Mouse (Mus musculus) spleen, adult 12 weeks (tissue): ENCODE data around the gene Slc30a7.

Source experiments
- DNase-seq: peaks from one replicate; pipeline ENCODE4 v3.0.0; 2022; ENCODE audit warnings: low spot score

Gene Slc30a7

DNA sequence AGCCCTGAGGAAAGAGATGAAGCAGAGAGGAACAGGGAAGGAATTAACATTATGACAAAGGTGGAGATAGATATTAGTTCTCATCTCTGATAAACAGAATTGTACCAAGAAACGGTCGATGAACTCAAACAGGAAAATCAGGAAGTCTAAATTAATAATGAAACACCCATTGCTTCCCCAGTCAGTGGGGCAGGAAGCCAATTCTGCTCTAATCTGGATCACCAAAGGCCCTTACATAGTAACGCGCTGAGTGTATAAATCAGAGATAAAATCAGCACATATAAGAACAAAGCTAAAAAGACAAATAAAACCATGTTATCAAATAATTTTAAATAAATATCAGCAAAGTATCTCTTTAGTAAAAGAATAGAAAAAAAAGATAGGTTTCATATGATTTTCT is 15.1 kb downstream of the Slc30a7 start:
- no peak for DNase-seq

- DNase-seq: no peak
These were observed 21.9 kb downstream of the Slc30a7 start for GRCm38 (mm10) chr3:115985183-115985892.

DNA sequence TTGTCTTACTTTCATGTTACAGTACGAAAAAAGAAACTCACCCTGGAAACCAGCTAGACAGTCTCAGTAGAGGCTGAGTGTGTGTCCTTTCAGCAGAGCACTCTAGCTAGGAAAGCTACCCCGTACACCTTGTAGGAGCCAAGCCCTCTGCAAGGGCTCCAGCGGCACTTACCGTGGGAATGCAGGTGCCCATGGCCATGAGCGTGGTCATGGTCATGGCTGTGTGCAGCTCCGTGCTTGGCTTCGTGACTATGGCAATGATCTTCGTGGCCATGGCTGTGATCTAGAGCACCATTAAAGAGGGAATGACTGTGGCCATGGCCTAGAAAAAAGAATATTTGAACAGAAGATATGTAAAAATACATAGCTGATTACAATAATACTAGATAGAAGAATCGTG is 22.6 kb downstream of the Slc30a7 start:
- DNase-seq: no peak

DNA sequence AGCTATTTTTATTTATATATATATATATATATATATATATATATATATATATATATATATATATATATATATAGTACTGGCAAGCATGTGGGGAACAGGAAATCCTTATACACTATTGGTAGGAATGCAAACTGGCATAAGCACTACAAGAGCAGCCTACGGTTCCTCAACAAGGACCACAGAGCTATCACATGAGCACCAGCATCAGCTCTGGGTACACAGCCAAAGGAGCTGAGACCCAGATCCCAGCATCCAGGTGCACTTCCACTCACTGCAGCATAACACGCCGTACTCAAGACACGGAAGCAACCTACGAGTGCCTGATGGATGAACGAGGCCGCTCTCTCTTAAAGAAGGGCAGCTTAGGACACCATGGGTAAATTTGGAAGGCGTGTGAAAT is 24.0 kb downstream of the Slc30a7 start:
- no peak for DNase-seq

- no peak for DNase-seq
These were observed 28.2 kb downstream of the Slc30a7 start for GRCm38 (mm10) chr3:115979000-115979399.

- no peak for DNase-seq
These were observed 32.2 kb downstream of the Slc30a7 start for GRCm38 (mm10) chr3:115974995-115975394.

DNA sequence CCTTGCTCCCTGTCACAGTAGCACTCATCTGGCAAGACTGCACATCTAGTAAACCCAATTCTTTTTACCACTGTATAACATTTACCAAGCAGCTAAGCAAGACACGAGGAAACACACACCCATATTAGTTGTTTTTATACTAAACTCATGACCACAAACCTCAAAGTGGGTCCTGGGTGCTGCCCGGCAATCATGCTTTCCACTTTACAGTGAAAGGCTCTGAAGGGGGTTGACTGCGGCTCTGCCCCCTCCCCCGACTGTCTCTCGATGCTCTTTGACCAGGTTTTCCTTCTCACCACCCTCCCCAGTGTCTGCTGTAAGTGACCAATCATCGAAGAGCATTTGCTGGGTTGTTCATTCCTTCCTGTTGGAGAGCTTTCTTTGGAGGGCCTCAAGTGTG is 33.0 kb downstream of the Slc30a7 start:
- DNase-seq: no peak

DNA sequence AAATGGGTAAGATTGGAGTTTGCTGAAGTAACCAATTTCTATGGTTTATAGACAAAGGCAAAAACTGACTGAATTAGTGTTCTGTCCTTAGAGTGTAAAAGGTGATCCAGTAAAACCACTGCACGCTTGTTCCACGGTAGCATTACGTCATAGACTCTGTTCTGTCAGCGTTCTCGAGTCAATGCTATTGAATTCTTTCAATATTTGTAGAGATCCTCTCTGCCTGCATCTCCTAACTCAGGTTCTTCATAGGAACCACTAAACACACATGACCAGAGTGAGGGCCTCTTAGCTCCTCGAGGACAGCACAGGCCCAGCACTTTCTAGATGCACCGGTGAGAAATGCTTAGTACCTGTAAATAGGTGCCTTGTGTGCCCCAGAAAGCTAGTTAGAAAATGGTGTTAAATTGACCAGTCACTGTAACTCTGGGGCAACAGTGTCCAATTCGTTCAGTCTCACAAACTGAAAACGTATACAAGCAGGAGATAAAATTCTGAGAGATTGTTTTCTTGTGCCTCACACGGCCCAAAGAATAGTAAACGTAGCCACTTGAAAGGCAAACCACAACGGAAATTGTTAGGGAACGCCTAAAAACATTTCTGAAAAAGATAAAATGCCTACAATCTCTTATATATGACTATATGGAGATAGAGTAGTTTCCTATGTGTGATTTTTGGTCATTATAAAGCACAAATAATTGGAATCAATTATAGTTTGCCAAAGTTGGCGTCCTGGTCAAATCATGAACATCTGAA is 35.1 kb downstream of the Slc30a7 start:
- no peak for DNase-seq

GRCm38 (mm10) chr3:115971045-115971785 is 36.0 kb downstream of the Slc30a7 start:
- no peak for DNase-seq

DNA sequence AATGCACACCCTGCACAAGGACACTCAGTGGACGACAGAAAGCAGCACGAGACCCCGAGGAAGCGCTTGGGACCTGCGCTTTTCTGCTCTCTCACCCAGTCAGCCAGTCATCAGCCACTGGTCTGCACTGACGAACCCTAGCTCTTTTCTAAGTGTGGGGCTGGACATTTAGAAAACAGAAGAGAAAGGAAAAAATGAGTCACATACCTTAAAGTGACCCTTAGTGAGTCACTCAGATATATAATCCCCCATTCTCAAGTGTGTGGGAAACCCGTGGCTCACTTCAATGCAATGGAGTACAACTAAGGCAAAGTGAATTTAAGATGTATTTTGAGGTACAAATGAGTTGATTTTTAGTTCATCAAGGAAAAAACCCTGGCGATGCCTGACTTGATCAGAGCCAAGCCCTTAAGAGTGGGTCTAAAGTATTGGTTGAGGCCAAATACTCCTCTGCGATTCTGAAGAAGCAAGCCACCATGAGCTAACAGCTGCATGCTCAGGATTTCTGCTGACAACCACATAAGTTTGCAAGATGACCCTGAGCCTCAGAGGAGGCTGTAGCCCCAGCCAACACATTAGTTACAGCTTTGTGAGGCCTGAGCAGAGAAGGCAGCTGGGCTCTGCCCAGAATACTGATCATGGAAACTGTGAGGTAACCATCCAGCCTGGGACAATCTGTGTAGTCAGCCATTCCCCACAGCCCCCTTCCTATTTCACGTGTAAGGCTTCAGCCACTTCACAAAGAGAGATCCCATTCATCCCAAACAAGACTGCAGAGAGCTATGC is 38.3 kb downstream of the Slc30a7 start:
- no peak for DNase-seq

DNA sequence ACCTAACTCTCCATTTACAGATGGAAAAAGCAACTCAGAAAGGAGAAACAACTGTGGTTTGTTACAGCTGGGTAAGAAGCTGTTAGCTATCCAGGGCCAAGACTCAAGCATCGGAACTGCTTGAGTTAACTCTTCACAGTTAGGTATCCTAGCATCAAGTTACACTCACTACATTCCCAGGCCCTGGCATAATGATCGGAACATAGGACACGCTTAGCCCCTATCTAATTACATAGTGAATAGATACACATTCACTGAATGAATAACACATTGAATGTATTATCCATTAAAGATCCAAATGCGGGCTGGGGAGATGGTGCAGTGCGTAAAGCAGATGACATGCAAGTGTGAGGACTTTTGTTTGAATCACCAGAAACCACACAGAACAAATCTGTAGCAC is 43.1 kb downstream of the Slc30a7 start:
- no peak for DNase-seq

DNA sequence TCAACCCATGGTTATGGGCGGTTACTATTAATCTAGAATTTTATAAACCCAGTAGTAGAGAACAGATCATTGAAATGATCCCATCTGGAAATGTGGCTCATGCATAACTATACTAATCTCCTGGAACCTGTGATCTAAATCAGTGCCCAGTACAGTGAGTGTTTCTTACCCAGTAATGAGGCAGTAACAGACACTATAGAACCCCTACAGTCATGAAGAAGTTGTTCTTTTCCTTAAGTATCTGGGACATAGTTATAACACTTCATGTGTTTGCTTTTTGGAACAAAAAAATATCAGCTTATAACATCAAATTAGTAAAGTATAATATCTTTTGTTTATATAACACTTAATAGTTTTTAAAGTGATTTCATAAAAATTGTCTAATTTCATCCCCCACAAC is 43.6 kb downstream of the Slc30a7 start:
- no peak for DNase-seq

- DNase-seq: no peak
These were observed 45.2 kb downstream of the Slc30a7 start for GRCm38 (mm10) chr3:115962028-115962415.

DNA sequence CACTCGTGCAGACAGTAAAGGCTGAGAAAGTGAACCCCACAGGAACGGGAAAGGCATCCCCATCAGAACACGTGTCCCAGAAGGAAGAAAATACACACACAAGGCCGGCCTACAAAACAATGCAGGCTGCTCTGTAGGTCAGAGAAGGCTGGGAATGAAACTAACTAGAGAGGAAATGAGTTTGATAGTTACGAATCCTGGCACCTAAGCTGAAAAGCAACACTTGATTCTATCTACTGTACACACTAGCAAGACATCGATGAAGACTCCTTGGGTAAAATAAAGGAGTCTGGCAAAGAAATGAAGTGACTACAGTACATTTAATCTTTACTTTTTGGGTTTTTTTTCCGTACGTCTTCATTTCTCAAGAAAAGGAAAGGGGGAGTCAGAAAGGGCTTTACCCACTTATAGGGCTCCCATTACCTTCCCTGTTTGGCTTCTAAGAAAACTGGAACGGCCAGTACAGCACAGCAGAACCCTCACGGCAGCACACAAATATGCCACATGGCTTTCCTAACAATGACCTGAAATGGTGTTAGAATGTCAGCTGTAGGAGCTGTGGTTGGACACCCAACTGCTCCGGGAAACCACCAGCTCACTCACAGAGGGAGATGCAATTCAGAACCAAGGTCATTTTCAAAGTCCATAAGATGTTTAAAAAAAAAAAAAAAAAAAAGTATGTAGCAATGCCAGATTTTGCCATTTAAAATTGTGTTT is 45.7 kb downstream of the Slc30a7 start:
- no peak for DNase-seq

- no peak for DNase-seq
These were observed 50.0 kb downstream of the Slc30a7 start for GRCm38 (mm10) chr3:115957223-115957622.

GRCm38 (mm10) chr3:115953088-115953487 is 54.1 kb downstream of the Slc30a7 start:
- DNase-seq: no peak

DNA sequence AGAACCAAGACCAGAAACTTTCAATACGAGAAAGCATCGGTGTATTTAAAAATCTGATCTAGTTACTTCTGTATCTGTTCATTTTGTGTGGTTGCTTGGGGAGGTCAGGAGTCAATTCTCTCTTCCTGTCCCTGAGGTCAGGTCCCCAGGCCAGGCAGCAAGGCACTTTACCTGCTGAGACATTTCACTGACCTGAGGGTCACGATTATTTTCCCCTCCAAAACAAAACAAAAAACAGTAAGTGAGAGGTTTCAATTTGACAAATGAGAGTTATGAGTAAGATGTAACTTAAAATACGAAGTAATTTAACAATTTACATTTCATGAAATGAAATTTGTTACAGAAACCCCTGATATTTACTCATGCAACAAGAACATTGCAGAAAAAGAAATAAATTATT is 54.9 kb downstream of the Slc30a7 start:
- no peak for DNase-seq

DNA sequence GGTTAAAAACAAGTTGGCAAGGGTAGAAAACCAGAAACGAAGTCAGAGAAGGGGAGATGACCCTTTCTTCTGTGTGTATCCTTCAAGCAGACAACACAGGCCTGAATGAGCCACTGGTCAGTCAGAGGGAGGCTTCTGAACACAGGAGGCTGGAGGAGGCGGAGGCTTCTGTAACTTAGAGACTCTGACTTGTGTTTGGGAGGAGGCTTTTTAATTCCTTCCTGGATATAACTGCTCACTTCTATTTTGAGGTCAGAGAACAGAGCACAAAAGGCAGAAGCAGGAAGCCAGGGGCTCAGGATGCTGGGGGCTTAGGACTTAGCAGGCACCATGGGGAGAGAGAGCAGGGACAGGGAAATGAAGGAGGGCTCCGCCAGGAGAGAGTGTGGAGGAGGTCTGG is 56.0 kb downstream of the Slc30a7 start:
- no peak for DNase-seq

GRCm38 (mm10) chr3:115949921-115950877 is 57.0 kb downstream of the Slc30a7 start:
- DNase-seq: no peak

DNA sequence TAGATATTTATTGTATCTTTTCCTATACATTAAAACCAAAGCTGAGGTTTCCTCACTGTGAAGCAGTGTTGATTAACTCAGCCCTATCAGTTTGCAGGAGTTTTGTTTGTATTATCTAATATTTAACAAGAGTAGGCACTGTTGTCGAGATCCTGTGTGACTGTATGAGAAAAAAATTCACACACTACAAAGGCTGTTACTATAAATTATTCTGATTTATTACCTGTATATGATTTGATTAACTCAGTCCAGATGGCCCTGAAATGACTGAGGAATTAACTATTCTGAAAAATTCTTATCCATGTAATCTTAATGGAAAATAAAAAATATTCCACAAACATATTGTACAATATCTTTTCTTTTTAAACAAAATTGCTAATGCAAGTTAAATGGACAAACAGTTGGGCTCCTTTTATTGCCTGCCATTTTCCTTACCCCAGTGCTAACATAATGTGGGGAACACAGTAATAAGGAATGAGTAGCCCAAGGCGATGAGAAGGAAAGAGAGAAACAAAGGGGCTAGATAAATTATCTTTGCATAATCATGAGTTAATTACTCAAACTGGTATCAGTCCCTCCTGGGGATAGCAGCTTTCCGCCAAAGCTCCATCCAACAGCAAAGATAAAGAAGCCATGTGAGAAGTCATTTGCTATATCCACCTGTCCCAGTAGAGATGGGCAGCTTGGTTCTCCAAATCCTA is 57.8 kb downstream of the Slc30a7 start:
- DNase-seq: no peak
